10 mouse cellular contexts compared by ENCODE assay signal in genomic region chr10:69793079-69793478, GRCm38 (mm10).
DNase-seq lines count a peak whose midpoint lies in the region; ATAC-seq and TF ChIP-seq lines count a peak whose summit lies in the region.
"Had no signal": no experiment of that assay in that cellular context is flagged by ENCODE, and none has a peak within 500 bp of the region (broad histone marks: within the 10 kb centered on the region; RNA-seq: fewer than 3 reads in every experiment).

No protein-coding gene starts in this region.

- H3K4me3 ChIP-seq in spleen, adult 2 months (ENCODE audit: extremely low read depth, insufficient read depth, insufficient read length): no peak overlapping the region
- H3K4me3 ChIP-seq: erythroblast, embryonic 14.5 days; myocyte had no signal

- peak; percentile 2; the same call in 1 of the 2 replicates for TF ChIP-seq CTCF in spleen, adult 2 months (IDR thresholded peaks at IDR 0.05; ENCODE audit: extremely low read depth, insufficient read depth, insufficient read length, insufficient replicate concordance)

- no peaks in the 10 kb centered on the region for H3K27me3 ChIP-seq in spleen, adult 2 months (ENCODE audit: control insufficient read depth, insufficient read depth, low read length)

- peak; percentile 57; the same call in 1 of the 2 replicates for ATAC-seq in cerebellum, adult (ENCODE audit: insufficient number of reproducible peaks, low FRiP score, low TSS enrichment)

- no peak overlapping the region for H3K27ac ChIP-seq in spleen, adult 2 months (ENCODE audit: insufficient read depth, low read length)

- H3K36me3 ChIP-seq in spleen, adult 2 months (ENCODE audit: control insufficient read depth, insufficient read depth, low read length): no peaks in the 10 kb centered on the region

- TF ChIP-seq POLR2A in spleen, adult 2 months (IDR thresholded peaks at IDR 0.05; ENCODE audit: low read depth, low read length): no peak

- H3K4me1 ChIP-seq in spleen, adult 2 months (ENCODE audit: control insufficient read depth, insufficient read depth, insufficient read length): no peaks in the 10 kb centered on the region

- no peak for DNase-seq in spleen, adult 2 months (ENCODE audit: low read depth in 1 of 2, low spot score in 2 of 2)
- DNase-seq in spleen, postnatal 14 days (ENCODE audit: low spot score in 2 of 2): no peak
- peak; percentile 64 for DNase-seq in gastrocnemius, adult 18-20 months (ENCODE audit: low spot score)
- peak; percentile 61 to 66 for DNase-seq in kidney, adult 8-10 months
- peak; percentile 38 to 61 for DNase-seq in lung, adult 18-20 months
- DNase-seq in retina, adult 2 months (ENCODE audit: low read depth, low spot score): peak; percentile 44
- no peak for DNase-seq in spleen, adult 18-20 months

- 65% methylated on average over 9 of the region's 9 CpGs for WGBS in spleen, adult 2 months

Comparison
In these comparisons a context has a peak if more than half of its experiments do, and no peak if none do; other contexts are left out.
1. DNase-seq: peak in gastrocnemius, adult 18-20 months (single experiment), kidney, adult 8-10 months (2 of 2), lung, adult 18-20 months (2 of 2) and retina, adult 2 months (single experiment); none in spleen, adult 2 months (0 of 2), spleen, postnatal 14 days (0 of 2) and spleen, adult 18-20 months (0 of 2).